Mouse (Mus musculus) forebrain, embryonic 11.5 days (tissue): Measurements from ENCODE around the gene Snx13. TPM values are rescaled to one million over a fixed set of nuclear protein-coding genes. Genes with fewer than 3 reads are reported as not detected.

Source experiments
- ATAC-seq: fragments of 200-750 bp; cut with Nextera tagmentation; replicated peaks from 2 replicates; pipeline ENCODE4 v1.8.0; 2017; ENCODE audit warnings: moderate TSS enrichment; ENCODE audit not compliant: low FRiP score
- DNase-seq: peaks from one replicate; pipeline ENCODE4 v3.0.0-alpha.2; 2017; ENCODE audit warnings: low spot score
- H3K27ac ChIP-seq: fragments of 300-500 bp; sonication (generic); 2 replicates; pipeline ENCODE4 v1.5.1; 2014; ENCODE audit warnings: low read depth, low read length
- H3K27me3 ChIP-seq: fragments of 300-500 bp; sonication (generic); 2 replicates; pipeline ENCODE4 v1.6.1; 2014; ENCODE audit warnings: mild to moderate bottlenecking, low read length, mixed read lengths; ENCODE audit not compliant: control insufficient read depth, insufficient read depth
- H3K36me3 ChIP-seq: fragments of 300-500 bp; sonication (generic); 2 replicates; pipeline ENCODE4 v1.6.1; 2014; ENCODE audit warnings: mild to moderate bottlenecking, low read length, moderate library complexity, mixed read lengths; ENCODE audit not compliant: control insufficient read depth, insufficient read depth
- H3K4me1 ChIP-seq: fragments of 300-500 bp; sonication (generic); replicated peaks from 2 replicates; pipeline ENCODE4 v1.6.1; 2014; ENCODE audit warnings: low read length, mixed read lengths; ENCODE audit not compliant: control insufficient read depth, insufficient read depth
- H3K4me2 ChIP-seq: fragments of 300-500 bp; sonication (generic); 2 replicates; pipeline ENCODE4 v1.6.1; 2014; ENCODE audit warnings: low read depth, mild to moderate bottlenecking, low read length, moderate library complexity, mixed read lengths; ENCODE audit not compliant: severe bottlenecking
- H3K4me3 ChIP-seq: fragments of 300-500 bp; sonication (generic); 2 replicates; pipeline ENCODE4 v1.5.1; 2014; ENCODE audit warnings: low read depth, low read length
- H3K9ac ChIP-seq: fragments of 300-500 bp; sonication (generic); 2 replicates; pipeline ENCODE4 v1.6.1; 2014; ENCODE audit warnings: low read length
- H3K9me3 ChIP-seq: fragments of 300-500 bp; sonication (generic); 2 replicates; pipeline ENCODE4 v1.6.1; 2016; ENCODE audit warnings: low read length, mixed read lengths; ENCODE audit not compliant: control insufficient read depth
- WGBS: fragments of 180-500 bp; shearing (Covaris S2); extraction: QIAGEN DNeasy Blood & Tissue Kit; methylation state at CpG from one replicate; pipeline ENCODE4 v1.1.7; 2014; 5-methylcytosine and 5-hydroxymethylcytosine counted together
- microRNA counts: library from miRNA; unstranded; fragments of <30 nt; microRNA quantifications from one replicate; lab custom pipeline; 2015
- microRNA-seq: library from miRNA; unstranded; fragments of <30 nt; microRNA quantifications from one replicate; pipeline ENCODE4, GENCODE M21; 2016; ENCODE audit not compliant: insufficient number of aligned reads
- polyA plus RNA-seq: library from polyadenylated mRNA; unstranded; fragments of >200 nt; fragmentation: Nextera tagmentation; extraction: Ambion mirVana; gene quantifications from 2 replicates; pipeline ENCODE4 v1.2.1, GENCODE M21; 2014

Snx13 gene
- polyA plus RNA-seq, 1 experiment from 2014 or later, result 24.4 TPM

DNA sequence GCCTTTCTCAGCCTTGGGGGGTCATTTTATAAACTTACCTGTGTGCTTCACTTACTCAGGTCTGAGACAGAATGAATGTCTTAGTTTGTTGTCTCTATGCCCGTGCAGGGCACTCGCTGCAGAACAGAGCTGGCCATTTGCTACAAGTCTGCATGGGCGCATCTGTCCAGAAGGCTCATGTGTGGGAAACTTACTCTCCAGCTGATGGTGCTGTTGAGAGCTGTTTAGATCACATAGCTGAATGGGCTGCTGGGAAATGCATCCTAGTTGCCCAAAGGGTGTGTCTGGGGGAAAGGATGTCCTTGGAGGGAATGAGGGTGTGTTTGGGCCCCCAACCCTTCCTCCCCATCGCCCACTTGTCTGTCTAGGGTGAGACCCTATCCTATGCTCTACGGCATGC, 137.3 kb downstream of the Snx13 start:
- H3K4me2 ChIP-seq, result no peak overlapping the region
- no peak overlapping the region for H3K27ac ChIP-seq
- H3K9me3 ChIP-seq, result no peaks in the 10 kb centered on the region
- no peak overlapping the region for H3K4me3 ChIP-seq
- no peak overlapping the region for H3K9ac ChIP-seq
- 80% methylated on average over 5 of the region's 5 CpGs for WGBS
- no peaks in the 10 kb centered on the region for H3K27me3 ChIP-seq
- no peaks in the 10 kb centered on the region for H3K4me1 ChIP-seq
- ATAC-seq, result no peak
- H3K36me3 ChIP-seq, result no peaks in the 10 kb centered on the region
- no peak for DNase-seq

DNA sequence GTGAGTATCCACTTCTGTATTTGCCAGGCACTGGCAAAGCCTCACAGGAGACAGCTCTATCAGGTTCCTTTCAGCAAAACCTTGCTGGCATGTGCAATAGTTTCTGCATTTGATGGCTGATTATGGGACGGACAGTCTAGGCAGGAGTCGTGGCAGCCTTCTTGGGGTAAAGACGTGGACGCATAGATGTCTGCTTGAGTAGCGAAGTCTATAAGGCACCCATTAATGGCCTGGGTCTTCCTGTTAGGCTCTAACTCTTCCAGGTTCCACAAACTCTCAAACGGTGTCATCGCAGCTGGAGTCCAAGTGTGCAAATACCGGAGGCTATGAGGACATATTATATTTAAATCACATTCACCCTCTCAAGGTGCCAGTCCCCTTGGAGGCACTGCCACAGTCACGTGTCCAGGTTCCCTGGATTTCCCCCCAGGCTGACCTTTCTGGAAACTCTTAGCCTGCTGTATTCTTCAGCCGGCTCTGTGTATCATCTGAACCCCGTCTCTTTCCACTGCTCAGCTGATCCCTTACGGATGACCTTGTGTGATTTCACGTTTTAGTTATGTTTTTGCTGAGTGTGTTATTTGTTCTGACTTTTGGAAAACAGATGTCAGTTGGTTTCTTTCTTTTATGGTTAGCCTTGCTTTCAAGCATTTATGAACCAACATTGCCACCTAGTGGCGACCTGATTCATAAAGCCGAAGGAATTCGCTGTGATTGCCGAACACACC, 144.9 kb downstream of the Snx13 start:
- Histone ChIP-seq H3K9ac (no peak overlapping the region), H3K27ac (no peak overlapping the region), H3K4me3 (no peak overlapping the region), H3K4me1 (no peaks in the 10 kb centered on the region), H3K4me2 (peak overlapping the region; percentile 39; the same call in 1 of the 2 replicates), H3K27me3 (no peaks in the 10 kb centered on the region), H3K9me3 (no peaks in the 10 kb centered on the region), H3K36me3 (no peaks in the 10 kb centered on the region)
- ATAC-seq (peak; percentile 60), DNase-seq (peak; percentile 82)
- WGBS, result 56% methylated on average over 17 of the region's 17 CpGs

DNA sequence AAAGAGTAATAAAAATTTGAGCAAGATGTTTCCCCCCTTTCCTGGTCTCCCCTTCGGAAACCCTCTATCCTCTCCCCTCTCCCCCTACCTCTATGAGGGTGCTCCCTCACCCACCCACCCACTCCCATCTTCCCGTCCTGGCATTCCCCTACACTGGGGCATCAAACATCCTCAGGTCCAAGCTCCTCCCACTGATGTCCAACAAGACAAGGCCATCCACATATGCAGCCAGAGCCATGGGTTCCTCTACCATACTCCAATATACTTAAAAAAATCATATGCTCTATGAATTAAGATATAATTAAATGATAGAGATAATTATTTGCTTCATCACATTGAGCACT, 145.4 kb downstream of the Snx13 start:
- H3K9ac ChIP-seq, result no peak overlapping the region
- peak overlapping the region; percentile 39; the same call in 1 of the 2 replicates for H3K4me2 ChIP-seq
- 18% methylated on average over 2 of the region's 2 CpGs for WGBS
- no peaks in the 10 kb centered on the region for H3K27me3 ChIP-seq
- H3K9me3 ChIP-seq, result no peaks in the 10 kb centered on the region
- ATAC-seq, result peak; percentile 78
- no peak for DNase-seq
- H3K36me3 ChIP-seq, result no peaks in the 10 kb centered on the region
- no peak overlapping the region for H3K4me3 ChIP-seq
- no peaks in the 10 kb centered on the region for H3K4me1 ChIP-seq
- no peak overlapping the region for H3K27ac ChIP-seq

MicroRNA genes within 50 kb of the gene (microRNA counts, 519-probe panel; counts per million panel counts)
- 31.2 counts per million for microRNA mmu-miR-680 (lab: Ali Mortazavi, UCI)

Small RNAs within 50 kb of the gene (microRNA-seq; reads per million reads assigned to microRNA genes)
- gene Mir680-3, result not detected

Other genes starting within 250 kb of the Snx13 start
- gene Hdac9, start 130.1 kb upstream of the Snx13 start, polyA plus RNA-seq, result 8.7 and 9.6 TPM in 2 replicates
- not detected in 2 replicates for gene Prps1l1, start 62.4 kb upstream of the Snx13 start, polyA plus RNA-seq